Mouse (Mus musculus) gonadal fat pad, adult 2 months (tissue): ENCODE measurements at regions not wholly inside any gene's neighbourhood (a gene's known extent, or its start where the extent isn't known, plus 50 kb on each side); places are given as distances from the start of the nearest gene placed in this dataset.

Source experiments
- DNase-seq: peaks from one replicate; pipeline ENCODE4 v3.0.0-alpha.2; 2012; ENCODE audit warnings: low read depth

DNA sequence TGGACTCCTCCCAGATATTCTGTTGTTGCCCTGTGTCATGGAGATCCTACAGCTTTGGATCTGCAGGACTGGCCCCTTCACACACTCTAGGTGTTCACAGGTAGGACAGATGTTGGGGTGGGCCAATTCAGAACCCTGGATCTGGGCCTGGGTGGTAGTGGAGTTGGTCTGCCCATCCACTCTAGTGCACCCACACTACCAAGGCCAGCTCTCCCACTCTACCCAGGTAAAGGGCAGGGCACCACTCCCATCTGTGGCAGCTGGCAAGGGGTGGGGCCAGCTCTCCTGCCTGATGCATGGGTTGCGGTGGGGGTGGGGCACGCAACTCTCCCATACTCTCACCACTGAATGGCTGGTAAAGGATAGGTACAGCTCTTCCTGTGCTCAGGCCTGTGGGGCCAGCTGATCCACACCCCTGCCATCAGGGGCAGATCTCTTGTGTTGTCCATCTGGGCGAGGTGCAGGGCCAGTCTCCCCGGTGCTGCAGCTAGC lies 76.5 kb downstream of the Gja1 start:
- DNase-seq: no peak

DNA sequence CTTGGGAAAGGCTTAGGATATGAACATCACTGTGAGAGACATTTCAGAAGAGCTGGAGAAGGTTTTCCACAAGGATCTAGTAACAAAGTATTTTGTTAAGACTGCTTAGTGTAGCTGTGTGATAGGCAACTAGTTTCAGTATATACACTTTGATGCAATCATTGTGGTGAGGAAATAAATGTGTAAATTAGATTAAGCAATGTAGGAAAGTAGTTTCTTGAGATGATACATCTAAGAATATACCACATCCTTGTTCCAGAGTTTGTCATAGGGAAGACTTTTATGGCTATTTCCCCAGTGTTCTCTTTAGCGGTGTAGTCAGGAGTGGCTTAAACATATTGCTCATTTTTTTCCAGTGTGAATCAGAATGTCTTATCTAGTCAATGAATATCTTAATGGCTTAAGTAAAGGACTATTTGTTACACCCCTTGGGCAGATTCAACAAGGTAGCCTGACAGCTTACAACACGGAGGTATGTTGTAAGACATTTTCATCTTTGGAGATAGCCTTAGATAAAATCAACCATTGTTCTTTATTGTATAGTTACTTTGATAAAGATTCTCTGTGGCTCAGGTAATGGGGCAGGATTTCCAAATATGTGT lies 78.8 kb downstream of the Gja1 start:
- peak; percentile 52 for DNase-seq

DNA sequence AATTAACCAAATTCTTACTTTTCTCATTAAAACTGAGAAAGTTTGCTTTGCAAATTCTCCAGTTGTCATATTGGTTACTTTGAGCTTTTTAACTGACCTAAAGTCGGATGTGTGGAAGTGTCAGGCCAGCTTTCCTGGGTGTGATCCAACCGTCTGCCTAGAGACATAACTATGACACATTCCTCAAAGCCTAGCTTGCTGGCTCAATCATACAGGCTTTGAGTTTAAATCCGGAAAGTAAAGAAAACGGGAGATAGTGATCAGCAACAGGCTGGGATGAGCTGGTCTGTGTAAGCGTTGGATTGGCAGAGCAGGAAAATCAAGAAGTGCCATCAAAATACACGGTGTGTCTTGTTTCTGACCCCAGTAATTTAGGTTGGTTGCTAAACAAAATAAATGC lies 91.4 kb downstream of the Gja1 start:
- DNase-seq: peak; percentile 62

GRCm38 (mm10) chr10:56468993-56469712 lies 92.0 kb downstream of the Gja1 start:
- DNase-seq: no peak

DNA sequence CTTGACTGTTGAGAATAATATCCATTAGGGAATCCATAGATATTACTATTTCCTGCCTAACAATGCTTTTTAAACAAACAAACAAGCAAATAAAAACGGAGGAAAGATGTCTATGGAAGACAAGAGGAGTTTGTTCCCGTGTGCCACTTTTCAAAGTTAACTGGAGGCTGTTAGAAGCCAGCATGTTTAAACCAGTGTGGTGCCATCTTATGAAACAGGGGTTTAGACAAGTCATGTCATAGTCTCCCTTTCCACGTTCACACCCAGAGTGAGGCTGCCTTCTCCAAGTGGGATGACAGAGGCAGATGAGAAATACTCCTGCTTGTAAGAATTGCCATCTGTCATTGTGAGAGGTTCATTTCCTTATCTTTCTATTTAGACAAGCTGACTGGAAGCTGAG lies 92.8 kb downstream of the Gja1 start:
- DNase-seq: no peak

GRCm38 (mm10) chr10:56474951-56475350 lies 97.8 kb downstream of the Gja1 start:
- no peak for DNase-seq

DNA sequence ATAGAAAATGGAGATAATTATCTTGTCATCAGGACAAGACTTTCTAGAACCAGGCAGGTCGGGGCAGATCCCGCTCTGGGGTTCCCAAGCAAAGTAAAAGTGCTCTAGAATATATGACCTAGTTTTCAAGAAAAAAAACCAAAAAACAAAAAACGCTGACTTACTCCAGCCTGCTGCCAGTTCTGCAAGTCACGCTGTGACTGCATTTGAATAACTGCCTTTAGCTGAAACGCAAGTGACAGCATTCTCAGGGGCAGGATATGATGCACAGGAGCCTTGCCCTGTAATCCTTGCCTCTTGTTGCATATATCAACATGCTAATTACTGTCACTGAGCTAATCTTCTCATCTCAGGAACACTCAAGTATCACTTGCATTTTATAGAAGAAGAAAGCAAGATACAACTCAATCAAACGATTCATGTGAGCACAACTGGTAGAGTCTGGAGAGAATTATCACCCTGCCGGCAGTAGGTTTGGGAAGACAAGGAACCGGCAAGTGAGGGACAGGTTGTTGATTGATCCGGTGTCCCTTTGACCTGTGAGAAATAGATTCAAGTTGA lies 105.1 kb downstream of the Gja1 start:
- DNase-seq: no peak

- no peak for DNase-seq
These were observed 107.8 kb downstream of the Gja1 start for GRCm38 (mm10) chr10:56484931-56485330.

- no peak for DNase-seq
These were observed 108.6 kb downstream of the Gja1 start for GRCm38 (mm10) chr10:56485746-56486145.

GRCm38 (mm10) chr10:56486584-56486983 lies 109.5 kb downstream of the Gja1 start:
- no peak for DNase-seq

DNA sequence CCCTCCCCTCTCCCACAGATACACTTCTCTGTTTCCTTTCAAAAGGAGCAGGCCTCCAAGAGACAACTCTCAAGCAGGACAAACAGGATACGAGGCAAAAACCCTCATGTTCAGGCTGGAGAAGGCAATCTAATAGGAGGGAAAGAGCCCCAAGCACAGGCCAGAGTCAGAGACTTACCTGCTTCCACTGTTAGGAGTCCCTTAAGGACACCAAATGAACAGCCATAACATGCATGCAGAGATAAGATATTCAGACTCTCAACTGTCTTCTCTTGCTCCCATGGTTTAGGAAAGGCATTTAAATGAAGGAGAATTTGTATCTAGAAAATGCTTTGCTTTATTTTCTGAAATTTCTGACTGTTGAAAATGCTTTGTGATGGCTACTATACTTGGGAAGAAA lies 116.3 kb downstream of the Gja1 start:
- DNase-seq: no peak

DNA sequence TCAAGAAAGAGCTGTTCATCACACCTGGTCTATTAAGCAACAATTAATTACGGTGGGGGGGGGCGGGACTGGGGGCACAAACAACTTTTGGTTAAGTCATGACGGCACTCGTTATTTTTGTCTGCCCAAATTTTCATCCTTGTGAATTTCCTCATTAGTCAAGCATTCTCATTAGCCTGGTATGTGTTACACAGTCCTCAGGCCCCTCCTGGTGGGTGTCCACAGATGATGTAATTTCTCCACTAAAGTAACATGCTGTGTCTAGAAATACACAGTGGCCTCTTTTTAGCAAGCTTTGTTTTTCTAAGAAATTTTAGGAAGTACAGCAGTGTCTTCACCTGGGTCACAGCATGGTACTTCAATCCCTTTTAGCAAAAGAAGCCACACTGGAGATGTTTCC lies 118.2 kb downstream of the Gja1 start:
- no peak for DNase-seq

DNA sequence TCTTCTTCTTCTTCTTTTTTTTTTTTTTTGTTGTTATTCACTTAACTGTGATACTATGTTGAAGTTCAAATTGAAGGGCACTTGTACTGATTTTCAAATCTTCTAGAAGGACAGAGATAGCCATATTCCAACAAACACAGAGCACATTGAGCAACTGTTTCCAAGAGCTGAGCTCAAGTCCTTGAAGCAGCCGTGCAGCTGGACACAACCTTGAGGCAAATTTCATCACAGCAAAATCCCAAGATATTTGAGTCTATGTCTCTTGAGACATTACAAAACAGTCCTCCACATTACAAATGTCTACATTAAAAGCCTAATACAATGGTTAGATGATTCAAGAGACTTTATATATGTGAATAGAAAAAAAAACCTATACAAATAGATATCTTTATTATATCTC lies 141.9 kb downstream of the Gja1 start:
- DNase-seq: peak; percentile 61

GRCm38 (mm10) chr10:56525791-56526190 lies 148.7 kb downstream of the Gja1 start:
- DNase-seq: no peak

DNA sequence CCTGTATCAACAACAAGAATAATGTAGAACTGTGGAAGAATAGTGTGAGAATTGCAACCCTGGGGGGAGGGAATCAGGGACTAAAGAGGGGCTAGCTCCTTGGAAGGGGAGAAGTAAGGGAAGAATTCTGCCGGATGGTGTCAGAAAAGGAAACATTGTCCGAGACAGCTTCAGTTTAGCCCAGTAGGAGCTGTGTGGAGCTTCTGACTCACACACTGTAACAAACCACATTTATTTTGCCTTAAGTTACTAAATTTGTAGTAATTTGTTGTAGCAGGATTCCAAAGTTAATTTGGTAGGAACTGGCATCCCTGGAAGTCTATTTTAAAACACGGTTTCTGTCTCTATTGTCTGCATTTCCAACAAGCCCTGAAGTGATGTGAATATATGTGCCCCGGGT lies 160.0 kb downstream of the Gja1 start:
- DNase-seq: no peak

- no peak for DNase-seq
These were observed 162.8 kb downstream of the Gja1 start for GRCm38 (mm10) chr10:56539827-56540511.

DNA sequence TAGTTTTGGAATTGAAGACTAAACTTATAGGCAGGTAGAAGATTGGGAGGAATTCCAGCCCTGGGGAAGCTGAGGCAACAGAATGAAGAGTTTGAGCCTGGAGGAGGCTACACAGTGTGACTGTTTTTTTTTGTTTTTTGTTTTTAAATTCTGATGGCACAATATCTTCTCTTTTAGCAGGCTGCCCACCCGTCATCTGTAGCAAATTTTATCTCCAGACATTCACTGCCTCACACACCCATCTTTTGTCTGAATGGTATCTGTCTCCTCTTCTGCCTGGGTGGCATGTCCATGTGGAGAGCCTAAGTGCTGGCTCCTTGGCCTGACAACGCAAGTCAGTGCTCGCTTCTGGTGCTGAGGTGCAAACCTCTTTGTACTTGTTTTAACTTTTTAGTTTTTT lies 165.0 kb downstream of the Gja1 start:
- DNase-seq: no peak

GRCm38 (mm10) chr10:56545989-56546388 lies 168.9 kb downstream of the Gja1 start:
- DNase-seq: no peak

GRCm38 (mm10) chr10:56546824-56547223 lies 169.7 kb downstream of the Gja1 start:
- DNase-seq: no peak

GRCm38 (mm10) chr10:56547825-56548224 lies 170.7 kb downstream of the Gja1 start:
- no peak for DNase-seq

DNA sequence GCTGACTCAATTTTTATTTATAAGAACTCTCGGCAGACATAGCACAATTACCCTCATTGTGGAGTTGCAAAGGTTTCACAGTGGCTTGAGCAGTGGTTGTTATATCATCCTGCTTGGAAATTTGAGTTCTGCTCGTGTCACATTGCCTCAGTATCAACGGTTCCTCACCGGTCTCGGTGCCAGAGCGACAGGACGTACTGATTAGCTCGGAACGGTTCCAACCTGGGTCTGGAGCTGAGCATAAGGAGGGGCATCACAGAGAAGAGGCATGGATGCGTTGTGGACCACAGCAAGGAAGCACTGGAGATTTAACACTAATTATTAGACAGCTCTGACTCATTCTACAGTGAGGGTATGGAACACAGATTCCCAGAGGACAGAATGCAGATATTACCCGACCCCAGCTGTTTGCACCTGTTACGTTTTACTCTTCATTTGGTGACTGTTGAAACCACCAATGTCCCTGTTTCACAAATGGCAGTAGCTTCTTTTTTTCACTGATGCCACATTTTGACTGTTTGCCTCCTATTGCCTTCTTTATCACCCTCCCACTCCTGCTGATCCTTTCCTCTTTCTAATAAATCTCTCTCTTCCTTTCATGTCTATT lies 189.8 kb downstream of the Gja1 start:
- DNase-seq: no peak

GRCm38 (mm10) chr10:56582065-56582464 lies 204.9 kb downstream of the Gja1 start:
- DNase-seq: no peak
